Mouse (Mus musculus) midbrain, embryonic 12.5 days (tissue): ENCODE data around the gene Gm20388. TPM values are rescaled to one million over a fixed set of nuclear protein-coding genes. Genes with fewer than 3 reads are reported as not detected.

Experiments
- ATAC-seq: fragments of 200-750 bp; cut with Nextera tagmentation; 2 replicates; pipeline ENCODE4 v1.8.0; 2017; ENCODE audit warnings: low read depth, moderate TSS enrichment, moderate library complexity; ENCODE audit not compliant: low FRiP score
- H3K27ac ChIP-seq: fragments of 300-500 bp; sonication (generic); replicated peaks from 2 replicates; pipeline ENCODE4 v1.5.1; 2016; ENCODE audit warnings: mild to moderate bottlenecking
- H3K27me3 ChIP-seq: fragments of 300-500 bp; sonication (generic); 2 replicates; pipeline ENCODE4 v1.6.1; 2016; ENCODE audit warnings: mild to moderate bottlenecking
- H3K36me3 ChIP-seq: fragments of 300-500 bp; sonication (generic); 2 replicates; pipeline ENCODE4 v1.6.1; 2016
- H3K4me1 ChIP-seq: fragments of 300-500 bp; sonication (generic); 2 replicates; pipeline ENCODE4 v1.6.1; 2016
- H3K4me2 ChIP-seq: fragments of 300-500 bp; sonication (generic); replicated peaks from 2 replicates; pipeline ENCODE4 v1.6.1; 2016; ENCODE audit warnings: mild to moderate bottlenecking, moderate library complexity
- H3K4me3 ChIP-seq: fragments of 300-500 bp; sonication (generic); 2 replicates; pipeline ENCODE4 v1.5.1; 2016; ENCODE audit warnings: mild to moderate bottlenecking
- H3K9ac ChIP-seq: fragments of 300-500 bp; sonication (generic); replicated peaks from 2 replicates; pipeline ENCODE4 v1.6.1; 2016; ENCODE audit warnings: mild to moderate bottlenecking, moderate library complexity
- H3K9me3 ChIP-seq: fragments of 300-500 bp; sonication (generic); 2 replicates; pipeline ENCODE4 v1.6.1; 2016; ENCODE audit warnings: mild to moderate bottlenecking
- WGBS: fragments of 180-500 bp; shearing (Covaris S2); methylation state at CpG from one replicate; pipeline ENCODE4 v1.1.7; 2016; 5-methylcytosine and 5-hydroxymethylcytosine counted together
- polyA plus RNA-seq: library from polyadenylated mRNA; unstranded; fragments of >200 nt; fragmentation: Nextera tagmentation; extraction: Ambion mirVana; gene quantifications from 2 replicates; pipeline ENCODE4 v1.2.1, GENCODE M21; 2016

The Gm20388 gene
- polyA plus RNA-seq, 1 experiment from 2014 or later = not detected

GRCm38 (mm10) chr8:121990506-121991255 is 2080.0 kb downstream of the Gm20388 start:
- H3K9me3 ChIP-seq = no peaks in the 10 kb centered on the region
- peaks cover 80% of the 10 kb centered on the region for H3K36me3 ChIP-seq
- WGBS = 90% methylated on average over 9 of the region's 9 CpGs
- ATAC-seq = no peak
- H3K4me3 ChIP-seq = no peak overlapping the region
- H3K4me1 ChIP-seq = no peaks in the 10 kb centered on the region
- H3K9ac ChIP-seq = no peak overlapping the region
- no peaks in the 10 kb centered on the region for H3K27me3 ChIP-seq
- no peak overlapping the region for H3K4me2 ChIP-seq
- no peak overlapping the region for H3K27ac ChIP-seq

GRCm38 (mm10) chr8:121991611-121992010 is 2081.0 kb downstream of the Gm20388 start:
- H3K27ac ChIP-seq = no peak overlapping the region
- WGBS = 93% methylated on average over 7 of the region's 7 CpGs
- no peak overlapping the region for H3K9ac ChIP-seq
- H3K27me3 ChIP-seq = no peaks in the 10 kb centered on the region
- no peaks in the 10 kb centered on the region for H3K4me1 ChIP-seq
- H3K4me3 ChIP-seq = no peak overlapping the region
- no peaks in the 10 kb centered on the region for H3K9me3 ChIP-seq
- no peak for ATAC-seq
- H3K4me2 ChIP-seq = no peak overlapping the region
- peaks cover 83% of the 10 kb centered on the region for H3K36me3 ChIP-seq

GRCm38 (mm10) chr8:121992911-121993310 is 2082.3 kb downstream of the Gm20388 start:
- H3K4me2 ChIP-seq = no peak overlapping the region
- H3K9ac ChIP-seq = no peak overlapping the region
- H3K27me3 ChIP-seq = no peaks in the 10 kb centered on the region
- 92% methylated on average over 4 of the region's 4 CpGs for WGBS
- H3K9me3 ChIP-seq = no peaks in the 10 kb centered on the region
- H3K27ac ChIP-seq = no peak overlapping the region
- no peaks in the 10 kb centered on the region for H3K4me1 ChIP-seq
- H3K4me3 ChIP-seq = no peak overlapping the region
- no peak for ATAC-seq
- H3K36me3 ChIP-seq = peaks cover 84% of the 10 kb centered on the region

GRCm38 (mm10) chr8:121995112-121995511 is 2084.5 kb downstream of the Gm20388 start:
- Histone ChIP-seq H3K36me3 (peaks cover 87% of the 10 kb centered on the region), H3K4me3 (no peak overlapping the region), H3K27ac (no peak overlapping the region), H3K9ac (no peak overlapping the region), H3K4me2 (no peak overlapping the region), H3K4me1 (no peaks in the 10 kb centered on the region), H3K27me3 (no peaks in the 10 kb centered on the region), H3K9me3 (no peaks in the 10 kb centered on the region)
- 86% methylated on average over 4 of the region's 4 CpGs for WGBS
- ATAC-seq = no peak

- Histone ChIP-seq H3K4me3 (no peak overlapping the region), H3K27ac (no peak overlapping the region), H3K4me2 (no peak overlapping the region), H3K4me1 (no peaks in the 10 kb centered on the region), H3K36me3 (peaks cover 86% of the 10 kb centered on the region), H3K27me3 (no peaks in the 10 kb centered on the region), H3K9ac (no peak overlapping the region), H3K9me3 (no peaks in the 10 kb centered on the region)
- WGBS = 92% methylated on average over 3 of the region's 3 CpGs
- no peak for ATAC-seq
Measured at GRCm38 (mm10) chr8:121995895-121996294, 2085.3 kb downstream of the Gm20388 start.

- H3K27ac ChIP-seq = no peak overlapping the region
- H3K9me3 ChIP-seq = no peaks in the 10 kb centered on the region
- ATAC-seq = no peak
- H3K36me3 ChIP-seq = peaks cover 87% of the 10 kb centered on the region
- no peak overlapping the region for H3K4me2 ChIP-seq
- peaks cover under 1% of the 10 kb centered on the region; the same call in 1 of the 2 replicates for H3K4me1 ChIP-seq
- WGBS = 88% methylated on average over 4 of the region's 4 CpGs
- no peak overlapping the region for H3K9ac ChIP-seq
- H3K4me3 ChIP-seq = no peak overlapping the region
- H3K27me3 ChIP-seq = no peaks in the 10 kb centered on the region
Measured at GRCm38 (mm10) chr8:121998631-121999030, 2088.0 kb downstream of the Gm20388 start.

GRCm38 (mm10) chr8:121999211-121999610 is 2088.6 kb downstream of the Gm20388 start:
- Histone ChIP-seq H3K4me2 (no peak overlapping the region), H3K4me1 (peaks cover 6% of the 10 kb centered on the region; the same call in 1 of the 2 replicates), H3K27ac (no peak overlapping the region), H3K9ac (no peak overlapping the region), H3K9me3 (no peaks in the 10 kb centered on the region), H3K36me3 (peaks cover 91% of the 10 kb centered on the region), H3K27me3 (no peaks in the 10 kb centered on the region), H3K4me3 (no peak overlapping the region)
- 94% methylated on average over 5 of the region's 5 CpGs for WGBS
- no peak for ATAC-seq

- Histone ChIP-seq H3K27ac (no peak overlapping the region), H3K27me3 (no peaks in the 10 kb centered on the region), H3K4me1 (peaks cover 6% of the 10 kb centered on the region; the same call in 1 of the 2 replicates), H3K4me2 (no peak overlapping the region), H3K36me3 (peaks cover 86% of the 10 kb centered on the region), H3K9me3 (no peaks in the 10 kb centered on the region), H3K9ac (no peak overlapping the region), H3K4me3 (no peak overlapping the region)
- no peak for ATAC-seq
- WGBS = 90% methylated on average over 15 of the region's 15 CpGs
Measured at GRCm38 (mm10) chr8:122001339-122002115, 2090.9 kb downstream of the Gm20388 start.

GRCm38 (mm10) chr8:122003646-122004045 is 2093.0 kb downstream of the Gm20388 start:
- Histone ChIP-seq H3K4me3 (no peak overlapping the region), H3K27me3 (no peaks in the 10 kb centered on the region), H3K9ac (peak overlapping the region; percentile 24; the same call in 1 of the 2 replicates), H3K27ac (peak overlapping the region; percentile 63), H3K9me3 (no peaks in the 10 kb centered on the region), H3K4me1 (peaks cover 6% of the 10 kb centered on the region; the same call in 1 of the 2 replicates), H3K4me2 (no peak overlapping the region), H3K36me3 (peaks cover 85% of the 10 kb centered on the region)
- ATAC-seq = no peak
- WGBS = 78% methylated on average over 8 of the region's 8 CpGs

GRCm38 (mm10) chr8:122004131-122004530 is 2093.5 kb downstream of the Gm20388 start:
- H3K9me3 ChIP-seq = no peaks in the 10 kb centered on the region
- H3K36me3 ChIP-seq = peaks cover 85% of the 10 kb centered on the region
- H3K4me2 ChIP-seq = no peak overlapping the region
- no peaks in the 10 kb centered on the region for H3K27me3 ChIP-seq
- peak overlapping the region; percentile 24; the same call in 1 of the 2 replicates for H3K9ac ChIP-seq
- H3K4me1 ChIP-seq = peaks cover 6% of the 10 kb centered on the region; the same call in 1 of the 2 replicates
- H3K4me3 ChIP-seq = no peak overlapping the region
- peak overlapping the region; percentile 63 for H3K27ac ChIP-seq
- no peak for ATAC-seq
- WGBS = 75% methylated on average over 5 of the region's 5 CpGs

GRCm38 (mm10) chr8:122005422-122006204 is 2095.0 kb downstream of the Gm20388 start:
- 87% methylated on average over 25 of the region's 25 CpGs for WGBS
- Histone ChIP-seq H3K4me1 (peaks cover 6% of the 10 kb centered on the region; the same call in 1 of the 2 replicates), H3K9me3 (no peaks in the 10 kb centered on the region), H3K4me3 (no peak overlapping the region), H3K27ac (no peak overlapping the region), H3K36me3 (peaks cover 82% of the 10 kb centered on the region), H3K4me2 (no peak overlapping the region), H3K9ac (no peak overlapping the region), H3K27me3 (no peaks in the 10 kb centered on the region)
- ATAC-seq = no peak
